Mouse (Mus musculus) testis, adult 2 months (tissue): ENCODE data around the gene Cdc14a. TPM values are rescaled to one million over a fixed set of nuclear protein-coding genes. Genes with fewer than 3 reads are reported as not detected.
"Not testable (repeated sequence)": the region's sequence is repeated elsewhere in the genome, so short reads cannot be mapped to it uniquely, and the experiment has no call there.

Experiments used
- H3K27ac ChIP-seq: fragments of 200-500 bp; 2 replicates; pipeline ENCODE4 v1.5.1; 2012; ENCODE audit warnings: low read depth, low read length; ENCODE audit not compliant: control insufficient read depth, insufficient read depth
- H3K27me3 ChIP-seq: fragments of 200-500 bp; 2 replicates; pipeline ENCODE4 v1.6.1; 2012; ENCODE audit warnings: mild to moderate bottlenecking, low read length, moderate library complexity; ENCODE audit not compliant: control insufficient read depth, insufficient read depth
- H3K36me3 ChIP-seq: fragments of 200-500 bp; 2 replicates; pipeline ENCODE4 v1.6.1; 2012; ENCODE audit warnings: mild to moderate bottlenecking, low read length; ENCODE audit not compliant: control insufficient read depth, insufficient read depth
- H3K4me1 ChIP-seq: fragments of 200-500 bp; 2 replicates; pipeline ENCODE4 v1.6.1; 2012; ENCODE audit warnings: low read length; ENCODE audit not compliant: control insufficient read depth, insufficient read depth
- H3K4me3 ChIP-seq: fragments of 200-500 bp; 2 replicates; pipeline ENCODE4 v1.5.1; 2012; ENCODE audit warnings: low read depth, mild to moderate bottlenecking, low read length, moderate library complexity, mixed read lengths; ENCODE audit not compliant: control insufficient read depth
- CTCF ChIP-seq: fragments of 200-500 bp; IDR thresholded peaks from 2 replicates; pipeline ENCODE4 v1.5.1; 2012; ENCODE audit warnings: low read depth, mild to moderate bottlenecking, inconsistent platforms, low read length, moderate library complexity; ENCODE audit not compliant: control insufficient read depth, insufficient read depth, insufficient replicate concordance
- POLR2A ChIP-seq: fragments of 200-500 bp; IDR thresholded peaks from 2 replicates; pipeline ENCODE4 v1.6.1; 2012; ENCODE audit warnings: low read depth, mild to moderate bottlenecking, inconsistent platforms, low read length, moderate library complexity; ENCODE audit not compliant: control insufficient read depth
- polyA plus RNA-seq: library from polyadenylated mRNA; depleted of rRNA; stranded (reverse); fragments of >200 nt; gene quantifications from 2 replicates; pipeline ENCODE4 v1.2.3, GENCODE M21; 2012

Gene Cdc14a
- polyA plus RNA-seq, 1 experiment: 64.6 TPM

DNA sequence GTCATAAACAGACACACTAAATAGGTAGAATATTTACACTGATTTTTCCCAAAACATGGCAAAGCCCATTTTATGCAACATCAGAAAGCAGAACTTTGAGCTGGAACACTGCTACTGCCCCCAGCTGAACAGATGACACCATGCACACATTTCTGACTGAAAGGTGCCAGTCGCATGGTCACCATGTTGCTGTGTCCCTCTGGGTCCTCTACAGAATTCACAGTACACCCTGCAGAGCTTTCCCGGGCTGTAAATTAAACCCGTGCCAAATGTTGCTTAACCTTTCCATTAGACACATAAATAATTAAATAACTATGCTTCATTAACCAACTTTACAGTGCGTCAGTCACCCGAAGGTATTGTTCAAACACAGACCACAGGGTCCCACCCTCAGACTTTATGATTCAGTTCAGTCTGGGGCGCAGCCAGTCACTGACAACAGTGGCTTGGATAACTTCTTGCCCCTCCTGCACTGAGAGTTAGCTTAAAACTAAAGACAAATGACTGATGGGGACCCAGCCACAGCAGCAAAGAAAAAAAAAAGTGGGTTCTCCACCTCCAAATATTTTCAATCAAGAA lies 73.4 kb downstream of the Cdc14a start:
- Histone ChIP-seq H3K27ac (no peak overlapping the region), H3K4me3 (no peak overlapping the region), H3K36me3 (no peaks in the 10 kb centered on the region), H3K4me1 (peaks cover 3% of the 10 kb centered on the region), H3K27me3 (no peaks in the 10 kb centered on the region)
- TF ChIP-seq CTCF: no peak
- TF ChIP-seq POLR2A: no peak

DNA sequence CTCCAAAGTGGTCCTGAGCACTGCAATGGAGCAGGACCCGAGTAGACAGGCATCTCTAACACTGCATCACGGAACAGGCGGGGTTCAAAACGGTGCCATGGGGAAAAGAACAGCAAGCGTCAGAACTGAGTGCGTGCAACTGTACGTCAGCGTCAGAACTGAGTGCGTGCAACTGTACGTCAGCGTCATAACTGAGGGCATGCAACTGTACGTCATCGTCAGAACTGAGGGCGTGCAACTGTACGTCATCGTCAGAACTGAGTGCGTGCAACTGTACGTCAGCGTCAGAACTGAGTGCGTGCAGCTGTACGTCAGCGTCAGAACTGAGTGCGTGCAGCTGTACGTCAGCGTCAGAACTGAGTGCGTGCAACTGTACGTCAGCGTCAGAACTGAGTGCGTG lies 76.3 kb downstream of the Cdc14a start:
- H3K27me3 ChIP-seq, H3K36me3 ChIP-seq, H3K4me1 ChIP-seq: not testable (repeated sequence)
- Histone ChIP-seq H3K27ac (peak overlapping the region; percentile 65), H3K4me3 (peak overlapping the region; percentile 63)
- peak; percentile 49; the same call in 1 of the 2 replicates for TF ChIP-seq POLR2A

DNA sequence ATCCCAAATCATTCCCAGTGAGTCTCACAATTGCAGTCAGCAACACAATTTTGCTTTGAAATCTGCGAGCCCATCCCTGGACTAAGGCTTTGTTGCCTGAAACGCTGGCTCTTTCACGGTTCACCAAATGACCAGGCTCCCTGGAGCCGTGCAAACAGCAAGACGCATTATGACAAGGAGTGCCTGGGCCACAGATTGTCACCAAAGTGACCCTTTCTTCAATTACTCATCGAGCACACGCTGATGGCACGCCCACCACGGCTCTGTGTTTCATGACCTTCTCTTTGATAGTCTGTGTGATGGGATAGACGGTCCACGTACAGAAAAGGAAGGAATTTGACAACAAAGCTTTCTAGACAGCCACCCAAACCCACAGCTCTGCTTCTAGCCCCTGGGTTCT lies 78.6 kb downstream of the Cdc14a start:
- H3K36me3 ChIP-seq: no peaks in the 10 kb centered on the region
- TF ChIP-seq POLR2A: no peak
- no peak for TF ChIP-seq CTCF
- H3K4me3 ChIP-seq: no peak overlapping the region
- H3K27me3 ChIP-seq: no peaks in the 10 kb centered on the region
- H3K27ac ChIP-seq: no peak overlapping the region
- peaks cover 3% of the 10 kb centered on the region for H3K4me1 ChIP-seq

DNA sequence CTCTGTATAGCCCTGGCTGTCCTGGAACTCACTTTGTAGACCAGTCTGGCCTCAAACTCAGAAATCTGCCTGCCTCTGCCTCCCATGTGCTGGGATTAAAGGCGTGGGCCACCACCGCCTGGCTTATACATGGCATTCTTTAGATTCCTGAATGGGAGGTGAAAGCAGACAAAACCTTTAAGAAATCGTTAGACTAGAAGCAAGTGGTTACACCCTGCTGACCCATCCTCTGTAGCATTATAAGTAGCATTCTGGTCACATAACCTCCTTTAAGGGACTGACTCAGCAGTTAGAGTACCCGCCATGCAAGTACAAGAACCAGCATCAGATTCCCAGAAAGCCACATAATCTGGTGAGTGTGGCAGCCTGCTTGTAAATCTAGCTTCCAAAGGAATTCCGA lies 81.6 kb downstream of the Cdc14a start:
- TF ChIP-seq CTCF: no peak
- TF ChIP-seq POLR2A: no peak
- no peaks in the 10 kb centered on the region for H3K27me3 ChIP-seq
- no peak overlapping the region for H3K27ac ChIP-seq
- H3K4me1 ChIP-seq: peaks cover 3% of the 10 kb centered on the region
- H3K4me3 ChIP-seq: no peak overlapping the region
- H3K36me3 ChIP-seq: no peaks in the 10 kb centered on the region

DNA sequence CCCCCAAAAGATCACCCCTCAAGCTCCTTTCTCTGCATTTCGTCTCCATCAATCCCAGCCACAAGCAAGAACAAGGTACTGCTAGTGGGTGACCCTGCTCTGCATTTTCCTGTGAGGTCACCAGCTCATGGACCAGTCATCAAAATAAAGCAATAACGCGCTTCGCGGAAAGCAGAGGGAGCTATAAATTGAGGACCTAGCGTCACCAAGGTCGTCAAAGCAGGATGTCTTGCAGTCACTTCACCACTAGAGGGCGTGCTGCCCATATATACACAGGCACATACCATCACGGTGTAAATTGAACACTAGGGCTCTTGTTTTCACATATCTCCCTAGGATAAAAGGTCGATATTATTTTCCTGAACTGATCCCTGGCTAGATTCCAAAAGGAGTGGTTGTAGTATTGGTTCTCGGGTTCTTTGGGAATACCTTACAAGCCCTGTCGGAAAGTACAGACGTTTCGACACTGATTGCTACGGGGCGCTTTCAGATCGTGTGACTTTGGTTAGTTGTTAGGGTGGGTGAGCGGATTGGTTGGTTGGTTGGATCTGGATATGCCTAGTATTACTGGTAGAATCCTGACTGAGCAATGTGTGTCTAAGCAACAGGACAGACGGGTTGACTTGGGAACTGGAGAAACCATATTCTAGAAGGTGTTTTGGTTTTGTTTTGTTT lies 82.7 kb downstream of the Cdc14a start:
- H3K27ac ChIP-seq: no peak overlapping the region
- peak overlapping the region; percentile 43 for H3K4me3 ChIP-seq
- TF ChIP-seq POLR2A (no peak), CTCF (peak; percentile 91; the same call in 1 of the 2 replicates)
- H3K36me3 ChIP-seq: no peaks in the 10 kb centered on the region
- H3K27me3 ChIP-seq: no peaks in the 10 kb centered on the region
- H3K4me1 ChIP-seq: no peaks in the 10 kb centered on the region; the same call in none of the 2 replicates

DNA sequence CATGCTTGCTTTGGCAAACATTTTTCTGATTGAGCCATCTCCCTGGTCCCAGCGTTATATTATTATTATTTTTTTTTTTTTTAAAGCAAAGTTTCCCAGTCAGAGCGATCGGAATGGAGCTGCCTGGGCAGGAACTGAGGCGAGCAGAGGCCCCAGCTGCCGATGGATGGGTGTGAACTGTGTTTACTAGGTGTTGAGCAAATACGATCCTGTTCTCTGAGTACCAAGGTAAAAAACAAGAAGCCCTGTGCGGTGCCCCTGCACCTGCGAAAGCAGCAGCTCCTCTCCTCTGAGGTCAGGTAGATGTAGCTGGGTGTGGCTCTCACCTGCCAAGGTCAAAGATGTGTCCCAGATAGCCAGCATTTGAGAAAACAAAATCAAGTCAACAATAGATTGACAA lies 83.6 kb downstream of the Cdc14a start:
- Histone ChIP-seq H3K4me3 (no peak overlapping the region), H3K27me3 (no peaks in the 10 kb centered on the region), H3K36me3 (no peaks in the 10 kb centered on the region), H3K4me1 (no peaks in the 10 kb centered on the region; the same call in none of the 2 replicates), H3K27ac (no peak overlapping the region)
- TF ChIP-seq POLR2A: no peak
- TF ChIP-seq CTCF: no peak

DNA sequence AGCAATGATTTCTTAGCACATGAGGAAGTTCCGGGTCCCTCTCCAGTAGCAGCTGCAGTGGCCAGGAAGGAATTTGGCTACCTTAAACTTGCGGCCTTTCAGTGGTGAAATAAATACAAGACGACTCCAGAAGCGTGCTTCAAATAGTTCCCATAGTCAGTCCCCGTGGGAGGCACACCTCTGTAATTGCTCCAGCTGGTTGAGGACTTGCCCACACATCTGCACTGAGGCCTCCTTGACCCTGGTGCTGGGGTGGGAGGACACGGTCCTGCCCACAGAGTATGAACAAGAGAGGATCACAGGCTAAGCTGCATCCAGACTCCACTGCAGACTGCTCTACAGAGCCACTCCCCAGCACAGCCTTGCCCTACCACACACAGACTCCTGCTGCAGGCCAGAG lies 85.2 kb downstream of the Cdc14a start:
- H3K27ac ChIP-seq: no peak overlapping the region
- H3K4me3 ChIP-seq: no peak overlapping the region
- TF ChIP-seq CTCF (no peak), POLR2A (no peak)
- H3K36me3 ChIP-seq: no peaks in the 10 kb centered on the region
- no peaks in the 10 kb centered on the region for H3K27me3 ChIP-seq
- H3K4me1 ChIP-seq: no peaks in the 10 kb centered on the region; the same call in none of the 2 replicates
